Mouse (Mus musculus) heart, postnatal 0 days (tissue): ENCODE measurements around the gene Cfap43.

Experiments
- CTCF ChIP-seq: IDR thresholded peaks from 2 replicates; pipeline ENCODE4 v1.5.1; 2016; ENCODE audit warnings: antibody characterized with exemption, control low read depth, low read depth
- EP300 ChIP-seq: IDR thresholded peaks from 2 replicates; pipeline ENCODE4 v1.6.1; 2016; ENCODE audit warnings: antibody characterized with exemption, low read depth

- peak; percentile 100 for TF ChIP-seq CTCF
- TF ChIP-seq EP300, result no peak
Measured at GRCm38 (mm10) chr19:47882151-47882881, 36.8 kb downstream of the Cfap43 start.
